Mouse (Mus musculus) heart, embryonic 13.5 days (tissue): ENCODE data around the gene Rheb. TPM values are rescaled to one million over a fixed set of nuclear protein-coding genes. Genes with fewer than 3 reads are reported as not detected.
"Not testable (repeated sequence)": the region's sequence is repeated elsewhere in the genome, so short reads cannot be mapped to it uniquely, and the experiment has no call there.

Experiments used
- ATAC-seq: fragments of 200-750 bp; cut with Nextera tagmentation; 2 replicates; pipeline ENCODE4 v1.8.0; 2017; ENCODE audit warnings: moderate TSS enrichment; ENCODE audit not compliant: insufficient number of reproducible peaks, low FRiP score, low TSS enrichment; ENCODE audit errors: extremely low read depth
- H3K27ac ChIP-seq: fragments of 300-500 bp; sonication (generic); replicated peaks from 2 replicates; pipeline ENCODE4 v1.5.1; 2015; ENCODE audit warnings: moderate library complexity, mild to moderate bottlenecking, inconsistent platforms
- H3K27me3 ChIP-seq: fragments of 300-500 bp; sonication (generic); replicated peaks from 2 replicates; pipeline ENCODE4 v1.6.1; 2015; ENCODE audit warnings: mild to moderate bottlenecking, inconsistent platforms
- H3K36me3 ChIP-seq: fragments of 300-500 bp; sonication (generic); 2 replicates; pipeline ENCODE4 v1.6.1; 2015; ENCODE audit warnings: mild to moderate bottlenecking, inconsistent platforms
- H3K4me1 ChIP-seq: fragments of 300-500 bp; sonication (generic); 2 replicates; pipeline ENCODE4 v1.6.1; 2015; ENCODE audit warnings: inconsistent platforms
- H3K4me2 ChIP-seq: fragments of 300-500 bp; sonication (generic); 2 replicates; pipeline ENCODE4 v1.6.1; 2015; ENCODE audit warnings: inconsistent platforms, mild to moderate bottlenecking, moderate library complexity
- H3K4me3 ChIP-seq: fragments of 300-500 bp; sonication (generic); 2 replicates; pipeline ENCODE4 v1.5.1; 2015; ENCODE audit warnings: moderate library complexity, mild to moderate bottlenecking, inconsistent platforms
- H3K9ac ChIP-seq: fragments of 300-500 bp; sonication (generic); 2 replicates; pipeline ENCODE4 v1.6.1; 2015; ENCODE audit warnings: inconsistent platforms, mild to moderate bottlenecking, moderate library complexity
- H3K9me3 ChIP-seq: fragments of 300-500 bp; sonication (generic); 2 replicates; pipeline ENCODE4 v1.6.1; 2016; ENCODE audit warnings: inconsistent platforms
- WGBS: fragments of 180-500 bp; shearing (Covaris S2); methylation state at CpG from one replicate; pipeline ENCODE4 v1.1.7; 2015; ENCODE audit warnings: mixed read lengths; 5-methylcytosine and 5-hydroxymethylcytosine counted together
- polyA plus RNA-seq: library from polyadenylated mRNA; unstranded; fragments of >200 nt; fragmentation: Nextera tagmentation; extraction: Ambion mirVana; gene quantifications from 2 replicates; pipeline ENCODE4 v1.2.1, GENCODE M21; 2015

Gene Rheb
- polyA plus RNA-seq, 1 experiment from 2014 or later: 235 TPM

DNA sequence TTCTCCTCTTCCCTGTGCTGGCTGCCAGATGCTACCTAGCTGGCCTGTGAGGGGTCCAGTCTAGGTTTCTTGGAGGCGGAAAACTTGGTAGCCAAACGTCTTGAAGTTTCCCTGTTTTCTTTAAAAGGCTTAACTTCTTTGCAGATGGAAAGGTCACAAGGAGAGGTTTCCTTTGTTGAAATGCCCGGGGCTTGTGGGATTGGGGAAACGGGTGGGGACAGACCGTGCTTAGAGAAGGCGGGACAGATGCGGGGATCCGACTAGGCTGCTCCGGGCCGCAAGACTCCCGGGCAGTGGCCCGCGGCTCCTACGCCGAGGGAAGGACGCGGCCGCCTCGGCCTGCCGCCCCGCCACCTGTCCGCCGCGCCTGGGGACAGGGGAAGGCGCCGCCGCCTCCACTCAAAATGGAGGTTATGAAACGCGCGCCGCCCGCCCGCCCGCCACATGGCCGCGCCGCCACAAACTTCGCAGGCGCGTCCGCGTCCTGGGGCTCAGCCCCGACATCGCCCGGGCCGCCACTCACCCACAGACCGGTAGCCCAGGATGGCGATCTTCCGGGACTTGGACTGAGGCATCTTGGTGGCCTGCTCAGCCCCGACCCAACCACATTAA lies 656 bp downstream of the Rheb start:
- Histone ChIP-seq H3K27me3 (no peaks in the 10 kb centered on the region), H3K4me2 (peak overlapping the region; percentile 96), H3K9ac (peak overlapping the region; percentile 99), H3K9me3 (no peaks in the 10 kb centered on the region), H3K4me1 (peaks cover 54% of the 10 kb centered on the region), H3K36me3 (no peaks in the 10 kb centered on the region), H3K4me3 (peak overlapping the region; percentile 98), H3K27ac (peak overlapping the region; percentile 100)
- 0% methylated on average over 36 of the region's 50 CpGs for WGBS
- peak; percentile 32 for ATAC-seq

DNA sequence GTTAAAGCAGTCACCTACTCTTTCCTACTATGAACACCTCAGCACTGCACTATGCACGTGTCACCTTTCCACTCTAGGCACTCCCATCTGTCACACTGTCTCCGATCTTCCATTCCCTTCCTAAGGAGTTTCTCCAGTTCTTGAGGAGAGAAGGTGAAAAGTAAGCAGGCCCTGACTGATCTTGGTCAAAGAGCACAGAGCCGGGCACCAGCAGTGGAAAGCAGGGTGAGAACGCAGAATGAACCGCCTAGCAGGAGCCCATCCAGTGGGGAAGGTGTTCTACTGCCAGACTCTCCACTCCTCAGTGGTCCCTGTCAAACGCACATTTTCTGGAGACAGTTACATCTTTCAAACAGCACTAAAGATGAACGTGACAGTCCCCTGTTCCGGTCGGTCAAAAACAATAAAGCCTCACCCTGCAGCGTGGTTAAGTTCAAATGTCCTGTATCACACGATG lies 1.4 kb downstream of the Rheb start:
- Histone ChIP-seq H3K36me3 (no peaks in the 10 kb centered on the region), H3K4me3 (peak overlapping the region; percentile 98), H3K9me3 (no peaks in the 10 kb centered on the region), H3K27ac (peak overlapping the region; percentile 100), H3K4me1 (peaks cover 59% of the 10 kb centered on the region), H3K27me3 (no peaks in the 10 kb centered on the region), H3K9ac (peak overlapping the region; percentile 99), H3K4me2 (peak overlapping the region; percentile 96)
- ATAC-seq: no peak
- 9% methylated on average over 11 of the region's 11 CpGs for WGBS

GRCm38 (mm10) chr5:24834491-24834890 lies 7.9 kb downstream of the Rheb start:
- H3K27me3 ChIP-seq: no peaks in the 10 kb centered on the region

DNA sequence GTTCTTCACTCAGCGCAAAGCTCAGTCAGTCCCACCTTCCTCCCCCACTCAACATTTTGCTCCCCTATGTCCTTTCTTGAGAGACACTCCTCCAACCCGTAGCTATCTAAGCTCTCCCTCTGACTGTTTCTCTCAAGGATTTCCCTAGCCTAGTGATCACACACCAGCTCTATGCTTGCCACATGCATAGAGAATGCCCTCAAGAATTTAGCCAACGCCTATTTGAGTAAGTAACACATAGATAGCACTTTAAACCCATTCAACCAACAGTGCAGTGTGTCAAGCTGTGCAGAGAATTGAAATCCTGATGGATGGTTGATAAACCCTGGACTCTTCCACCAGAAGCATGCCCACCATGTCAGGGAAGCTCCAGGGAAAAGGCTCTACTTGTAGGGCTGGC lies 10.5 kb downstream of the Rheb start:
- Histone ChIP-seq H3K27ac (no peak overlapping the region), H3K4me1 (peaks cover 62% of the 10 kb centered on the region), H3K36me3 (no peaks in the 10 kb centered on the region), H3K9me3 (no peaks in the 10 kb centered on the region), H3K4me3 (no peak overlapping the region), H3K27me3 (no peaks in the 10 kb centered on the region), H3K4me2 (no peak overlapping the region), H3K9ac (no peak overlapping the region)
- 58% methylated on average over 3 of the region's 3 CpGs for WGBS
- ATAC-seq: no peak

More at GRCm38 (mm10) chr5:24834491-24834890, 7.9 kb downstream of the Rheb start:
- ATAC-seq: no peak
- Histone ChIP-seq H3K9me3 (no peaks in the 10 kb centered on the region), H3K27ac (no peak overlapping the region), H3K4me3 (no peak overlapping the region), H3K36me3 (no peaks in the 10 kb centered on the region), H3K4me1 (peaks cover 63% of the 10 kb centered on the region), H3K9ac (no peak overlapping the region), H3K4me2 (no peak overlapping the region)
- 76% methylated on average over 5 of the region's 5 CpGs for WGBS

DNA sequence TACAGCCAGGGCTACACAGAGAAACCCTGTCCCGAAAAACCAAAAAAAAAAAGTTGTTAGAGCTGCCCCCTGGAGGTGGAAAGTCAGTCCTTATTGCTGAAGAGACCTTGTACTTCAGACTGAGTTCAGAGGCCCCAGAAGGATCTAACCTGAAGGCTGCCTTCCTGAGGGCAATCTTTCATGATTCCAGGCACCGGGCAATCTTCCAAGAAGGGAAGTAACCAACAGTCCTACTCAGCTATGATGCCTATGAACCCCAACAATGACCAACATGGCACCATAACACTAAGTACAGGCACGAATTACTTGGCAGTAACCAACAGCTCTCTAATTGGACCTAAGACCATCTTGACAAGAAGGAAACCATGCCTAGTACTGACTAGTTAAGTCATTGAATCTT lies 14.0 kb downstream of the Rheb start:
- Histone ChIP-seq H3K9ac (no peak overlapping the region), H3K4me2 (no peak overlapping the region), H3K9me3 (no peaks in the 10 kb centered on the region), H3K36me3 (no peaks in the 10 kb centered on the region), H3K27ac (no peak overlapping the region), H3K4me3 (no peak overlapping the region), H3K27me3 (no peaks in the 10 kb centered on the region), H3K4me1 (peaks cover 76% of the 10 kb centered on the region)
- no peak for ATAC-seq
- WGBS: 92% methylated on average over 3 of the region's 3 CpGs

- Histone ChIP-seq H3K4me3 (no peak overlapping the region), H3K9ac (no peak overlapping the region), H3K9me3 (no peaks in the 10 kb centered on the region), H3K27ac (no peak overlapping the region), H3K4me2 (no peak overlapping the region), H3K27me3 (no peaks in the 10 kb centered on the region), H3K36me3 (no peaks in the 10 kb centered on the region), H3K4me1 (peaks cover 70% of the 10 kb centered on the region)
- no peak for ATAC-seq
- 67% methylated on average over 2 of the region's 2 CpGs for WGBS
Measured at GRCm38 (mm10) chr5:24827173-24827572, 15.3 kb downstream of the Rheb start.

DNA sequence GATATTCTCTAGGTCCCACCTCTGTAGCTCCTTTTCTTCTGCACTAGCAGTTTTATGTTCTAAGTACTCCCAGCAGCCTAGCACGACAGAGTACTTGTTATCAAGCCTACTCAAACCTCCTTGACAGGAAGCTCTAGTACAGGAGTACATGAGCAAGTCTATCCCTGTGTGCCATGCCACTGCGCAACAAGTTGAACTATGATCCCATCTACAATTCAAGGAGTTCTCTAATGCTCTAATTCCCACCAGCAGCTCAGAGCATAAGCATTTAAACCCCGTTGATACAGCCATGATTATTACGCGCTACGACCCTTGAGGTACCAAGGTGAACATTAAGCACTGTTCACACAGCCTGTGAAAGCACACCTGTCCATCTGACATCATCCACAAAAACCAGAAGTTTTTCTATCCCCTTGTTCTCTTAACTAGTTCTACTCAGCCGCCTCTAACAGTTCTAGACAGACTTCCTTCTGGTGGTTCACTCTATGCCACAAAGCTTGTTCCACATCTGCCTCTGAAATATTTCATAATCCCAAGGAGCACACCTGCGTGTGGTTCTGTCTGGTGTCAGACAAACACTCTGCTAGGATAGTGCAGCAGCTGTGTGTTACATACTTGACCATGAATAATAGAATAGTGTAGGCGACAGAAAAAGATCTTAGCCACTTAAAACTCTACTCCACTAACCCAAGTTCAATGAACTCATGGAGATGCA lies 16.2 kb downstream of the Rheb start:
- Histone ChIP-seq H3K9me3 (no peaks in the 10 kb centered on the region), H3K4me1 (peaks cover 71% of the 10 kb centered on the region), H3K27me3 (no peaks in the 10 kb centered on the region), H3K9ac (peak overlapping the region; percentile 21; the same call in 1 of the 2 replicates), H3K4me3 (no peak overlapping the region), H3K27ac (peak overlapping the region; percentile 64), H3K36me3 (no peaks in the 10 kb centered on the region), H3K4me2 (peak overlapping the region; percentile 42)
- 76% methylated on average over 9 of the region's 9 CpGs for WGBS
- no peak for ATAC-seq

DNA sequence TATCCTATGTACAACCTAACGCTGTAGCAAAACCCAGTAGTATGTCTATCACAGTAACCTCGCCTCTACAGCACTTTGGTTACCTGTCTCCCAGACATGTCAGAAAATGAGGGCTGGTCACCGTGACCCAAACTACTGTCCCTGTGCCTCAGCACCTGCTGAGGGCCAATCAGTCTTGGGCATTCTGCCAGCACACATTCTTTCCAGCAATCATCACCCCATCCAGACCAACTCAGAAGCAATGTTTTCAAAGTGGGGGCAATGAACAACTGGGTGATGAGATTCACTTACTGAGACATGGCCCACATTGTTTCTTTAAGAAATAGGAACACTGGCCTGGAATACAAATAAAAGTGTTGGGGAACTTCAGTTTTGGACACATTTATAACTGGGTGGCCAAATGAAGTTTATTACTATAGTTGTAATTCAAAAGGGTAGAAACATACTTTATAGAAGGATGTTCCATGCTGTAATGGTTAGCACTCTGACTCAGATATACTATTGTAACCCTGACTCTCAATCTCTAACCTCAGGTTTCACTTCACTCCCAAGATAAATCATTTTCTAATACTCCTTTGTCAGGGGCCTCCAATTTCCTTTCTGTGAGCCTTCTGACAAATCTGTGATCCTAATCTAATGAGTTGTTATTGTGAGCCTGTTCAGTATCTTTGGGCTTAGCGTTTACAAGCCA lies 16.9 kb downstream of the Rheb start:
- Histone ChIP-seq H3K27ac (peak overlapping the region; percentile 64), H3K4me3 (no peak overlapping the region), H3K4me2 (peak overlapping the region; percentile 42), H3K36me3 (no peaks in the 10 kb centered on the region), H3K9ac (peak overlapping the region; percentile 21; the same call in 1 of the 2 replicates), H3K4me1 (peaks cover 78% of the 10 kb centered on the region), H3K9me3 (no peaks in the 10 kb centered on the region), H3K27me3 (no peaks in the 10 kb centered on the region)
- 50% methylated on average over 4 of the region's 4 CpGs for WGBS
- ATAC-seq: no peak

- H3K36me3 ChIP-seq: 0 out of 2 replicates have a peak, but pooled peaks cover 3% of the 10 kb centered on the region
- H3K4me2 ChIP-seq: no peak overlapping the region
- 64% methylated on average over 6 of the region's 6 CpGs for WGBS
- H3K9me3 ChIP-seq: no peaks in the 10 kb centered on the region
- H3K9ac ChIP-seq: 0 out of 2 replicates have a peak overlapping the region, but pooled peaks have one; percentile 29
- no peak for ATAC-seq
- no peaks in the 10 kb centered on the region for H3K27me3 ChIP-seq
- H3K4me1 ChIP-seq: peaks cover 79% of the 10 kb centered on the region
- no peak overlapping the region for H3K4me3 ChIP-seq
- H3K27ac ChIP-seq: peak overlapping the region; percentile 37
Measured at GRCm38 (mm10) chr5:24823864-24824405, 18.5 kb downstream of the Rheb start.

GRCm38 (mm10) chr5:24822781-24823180 lies 19.6 kb downstream of the Rheb start:
- ATAC-seq: no peak
- H3K4me1 ChIP-seq: peaks cover 68% of the 10 kb centered on the region
- no peaks in the 10 kb centered on the region for H3K9me3 ChIP-seq
- H3K4me2 ChIP-seq: no peak overlapping the region
- no peak overlapping the region for H3K4me3 ChIP-seq
- H3K36me3 ChIP-seq: peaks cover 7% of the 10 kb centered on the region
- no peak overlapping the region for H3K27ac ChIP-seq
- WGBS: 74% methylated on average over 3 of the region's 3 CpGs
- H3K27me3 ChIP-seq: no peaks in the 10 kb centered on the region
- no peak overlapping the region for H3K9ac ChIP-seq

DNA sequence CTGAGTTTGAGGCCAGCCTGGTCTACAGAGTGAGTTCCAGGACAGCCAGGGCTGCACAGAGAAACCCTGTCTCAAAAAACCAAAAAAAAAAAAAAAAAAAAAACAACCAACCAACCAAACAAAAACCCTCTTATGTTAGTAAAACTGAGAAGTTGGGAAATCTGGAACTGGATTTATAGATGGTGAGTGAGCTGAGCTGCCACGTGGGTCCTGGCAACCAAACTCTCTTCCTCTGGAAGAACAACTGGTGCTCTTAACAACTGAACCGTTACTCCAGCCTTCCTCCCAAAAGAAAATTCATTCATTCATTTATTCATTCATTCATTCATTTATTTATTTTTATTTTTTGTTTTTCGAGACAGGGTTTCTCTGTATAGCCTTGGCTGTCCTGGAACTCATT lies 20.2 kb downstream of the Rheb start:
- Histone ChIP-seq H3K4me1 (peaks cover 62% of the 10 kb centered on the region), H3K36me3 (peaks cover 10% of the 10 kb centered on the region)
- not testable (repeated sequence) for H3K9ac ChIP-seq, H3K27ac ChIP-seq, H3K4me3 ChIP-seq, H3K9me3 ChIP-seq, H3K27me3 ChIP-seq, H3K4me2 ChIP-seq, ATAC-seq
- 83% methylated on average over 3 of the region's 3 CpGs for WGBS
